Mouse (Mus musculus): ENCODE measurements around the gene Usp10. TPM values are rescaled to one million over a fixed set of nuclear protein-coding genes. Genes with fewer than 3 reads are reported as not detected.

The Usp10 gene
- total RNA-seq, 2 experiments from 2014 or later: 88.3 to 89.2 TPM

GRCm38 (mm10) chr8:119955333-119955732 is 45.2 kb downstream of the Usp10 start:
- DNase-seq (ENCODE audit: low spot score in 2 of 2): peak in 1 of 2 experiments; percentile 59

GRCm38 (mm10) chr8:119958076-119958475 is 47.9 kb downstream of the Usp10 start:
- DNase-seq (ENCODE audit: low spot score in 2 of 2): no peak

DNA sequence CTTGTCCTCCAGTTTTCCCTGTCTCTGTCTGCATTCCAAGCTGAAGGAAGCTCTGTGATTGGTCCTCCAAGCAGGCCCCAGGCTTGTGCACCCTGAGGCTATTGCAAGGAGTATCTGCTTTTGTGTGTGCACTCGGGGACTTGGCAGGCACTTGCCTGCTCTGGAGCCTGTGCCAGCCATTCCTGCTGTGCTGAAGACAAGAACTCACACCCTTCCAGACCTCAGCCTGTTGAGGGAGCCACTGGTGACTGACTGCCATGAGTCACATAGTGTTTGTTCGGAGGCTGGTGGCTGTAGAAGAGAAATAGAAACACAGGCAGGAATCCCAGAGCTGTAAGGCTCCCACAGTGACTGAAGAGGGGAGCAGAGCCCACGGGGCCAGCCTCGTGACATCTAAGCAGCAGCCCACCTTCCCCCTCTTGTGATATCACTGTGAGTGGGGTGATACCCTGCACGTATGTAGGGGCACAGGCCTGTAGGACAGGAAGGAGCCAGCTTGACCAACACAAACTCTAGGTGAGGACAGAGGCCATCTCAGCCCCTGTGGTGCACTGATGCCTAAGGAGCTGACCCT is 50.5 kb downstream of the Usp10 start:
- peak in 1 of 2 experiments; percentile 64 for DNase-seq (ENCODE audit: low spot score in 2 of 2)

- DNase-seq (ENCODE audit: low spot score in 2 of 2): no peak
Measured at GRCm38 (mm10) chr8:119964859-119965258, 54.7 kb downstream of the Usp10 start.

DNA sequence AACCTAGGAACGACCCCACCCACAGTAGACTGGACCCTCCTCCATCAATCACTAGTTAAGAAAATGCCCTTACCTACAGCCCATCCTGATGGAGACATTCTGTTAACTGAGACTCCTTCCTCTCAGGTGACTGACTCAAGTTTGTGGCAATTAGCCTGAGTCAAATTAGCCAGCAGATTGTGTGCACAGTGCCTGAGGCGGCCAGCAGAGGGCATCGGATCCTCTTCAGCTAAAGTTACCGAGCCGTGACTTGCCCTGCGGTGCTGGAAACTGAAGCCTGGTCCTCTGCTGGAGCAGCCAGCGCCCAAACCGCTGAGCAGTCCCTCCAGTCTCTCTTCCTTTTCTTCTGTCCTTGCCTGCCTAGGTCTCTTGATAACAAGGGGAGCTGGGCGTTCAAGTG is 57.3 kb downstream of the Usp10 start:
- DNase-seq (ENCODE audit: low spot score in 2 of 2): no peak

DNA sequence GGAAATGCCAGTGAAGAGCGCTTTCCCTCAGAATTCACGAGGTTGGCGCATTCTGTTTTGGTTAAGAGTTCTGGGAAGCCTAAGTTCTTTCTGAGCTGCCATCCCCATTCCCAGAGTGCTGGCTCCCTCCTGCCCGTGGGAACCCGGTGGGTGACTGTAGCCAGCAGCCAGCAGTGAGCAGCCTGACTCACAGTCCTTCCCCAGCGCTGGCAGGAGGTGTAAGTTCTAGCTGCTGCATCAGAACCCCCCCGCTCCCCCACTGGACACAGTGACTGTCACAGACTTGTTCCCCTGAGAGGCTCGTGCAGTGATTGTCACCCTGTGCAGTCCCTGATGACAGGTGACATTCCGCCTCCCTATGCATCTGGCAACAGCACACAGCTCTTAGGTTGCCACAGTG is 60.0 kb downstream of the Usp10 start:
- no peak for DNase-seq (ENCODE audit: low spot score in 2 of 2)

- DNase-seq (ENCODE audit: low spot score in 2 of 2): no peak
Measured at GRCm38 (mm10) chr8:119972558-119972957, 62.4 kb downstream of the Usp10 start.

GRCm38 (mm10) chr8:119978770-119979381 is 68.7 kb downstream of the Usp10 start:
- DNase-seq (ENCODE audit: low spot score in 2 of 2): no peak

DNA sequence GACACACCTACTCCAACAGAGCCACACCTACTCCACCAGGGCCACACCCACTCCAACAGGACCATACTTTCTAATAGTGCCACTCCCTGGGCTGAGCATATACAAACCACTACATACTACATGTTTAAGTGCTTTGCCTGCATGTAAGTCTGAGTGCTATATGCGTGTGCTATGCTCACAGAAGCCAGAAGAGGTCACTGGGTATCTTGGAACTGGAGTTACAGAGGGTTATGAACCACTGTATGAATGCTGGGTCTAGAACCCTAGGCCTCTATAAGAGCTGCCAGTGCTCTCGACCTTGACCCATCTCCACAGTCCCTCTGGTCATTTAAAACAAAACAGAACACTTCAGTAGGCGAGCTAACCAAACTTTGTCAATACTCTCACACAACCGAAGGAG is 71.1 kb downstream of the Usp10 start:
- no peak for DNase-seq (ENCODE audit: low spot score in 2 of 2)

GRCm38 (mm10) chr8:119984085-119984484 is 73.9 kb downstream of the Usp10 start:
- DNase-seq (ENCODE audit: low spot score in 2 of 2): no peak

DNA sequence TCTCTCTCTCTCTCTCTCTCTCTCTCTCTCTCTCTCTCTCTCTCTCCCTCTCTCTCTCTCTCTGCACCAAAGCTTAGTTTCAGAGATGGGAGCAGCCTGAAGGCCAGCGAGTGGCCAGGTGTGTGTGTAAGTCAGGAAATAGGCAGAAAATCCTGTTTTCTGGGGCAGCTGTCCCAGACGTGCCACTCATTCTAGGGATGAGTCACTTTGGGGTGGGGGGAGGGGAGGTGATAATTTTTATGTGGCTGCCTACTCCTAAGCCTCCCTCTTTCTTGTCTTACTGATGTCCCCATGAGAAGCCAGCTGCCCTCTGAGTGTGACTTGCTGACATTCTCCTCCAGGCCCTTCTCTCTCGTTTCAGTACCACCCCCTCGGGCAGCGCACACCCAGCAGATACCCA is 76.0 kb downstream of the Usp10 start:
- DNase-seq (ENCODE audit: low spot score in 2 of 2): no peak

DNA sequence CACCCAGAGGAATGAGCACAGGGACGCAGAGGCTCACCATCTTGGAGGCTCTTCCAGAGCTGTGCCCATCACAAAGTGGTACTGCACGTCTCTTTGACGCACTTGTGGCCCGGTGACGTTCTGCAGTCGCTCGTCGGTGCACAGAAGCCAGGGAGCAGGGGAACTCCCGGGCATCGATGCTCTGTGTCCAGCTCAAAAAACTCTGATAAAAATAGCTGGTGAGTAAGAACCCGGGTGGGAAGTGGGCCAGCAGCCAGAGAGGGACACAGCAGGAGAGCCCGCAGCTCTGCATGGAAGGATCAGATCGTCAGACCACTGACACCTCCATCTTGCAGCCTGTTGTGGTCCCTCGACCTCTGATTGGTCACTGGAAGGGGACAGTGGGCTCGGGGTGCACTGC is 77.9 kb downstream of the Usp10 start:
- no peak for DNase-seq (ENCODE audit: low spot score in 2 of 2)

- DNase-seq (ENCODE audit: low spot score in 2 of 2): peak; percentile 37 to 57
Measured at GRCm38 (mm10) chr8:119992249-119992648, 82.1 kb downstream of the Usp10 start, which contains the start of gene Crispld2. Gene Crispld2, plus strand, starts transcription at chr8:119992438.

- DNase-seq (ENCODE audit: low spot score in 2 of 2): no peak
Measured at GRCm38 (mm10) chr8:119994114-119994513, 84.0 kb downstream of the Usp10 start.

DNA sequence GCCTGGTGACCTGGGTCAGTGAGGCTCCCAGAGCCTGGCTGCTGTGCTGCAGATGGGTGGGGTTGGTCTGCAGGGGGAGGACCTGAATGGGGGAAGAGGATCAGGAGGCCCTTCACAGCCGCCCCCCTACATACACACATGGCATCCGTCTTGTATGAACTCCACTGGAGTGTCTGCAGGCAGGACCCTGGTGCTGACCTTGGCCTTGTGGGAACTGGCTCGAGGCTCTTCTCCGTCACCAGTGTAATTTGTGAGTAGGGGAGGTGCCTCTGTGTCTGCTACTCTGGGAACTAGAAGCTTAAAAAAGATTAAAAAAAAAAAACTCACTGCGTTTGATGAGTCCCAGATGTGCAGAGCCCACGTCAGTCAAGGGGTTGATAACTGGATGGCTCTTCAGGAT is 84.4 kb downstream of the Usp10 start:
- DNase-seq (ENCODE audit: low spot score in 2 of 2): no peak

DNA sequence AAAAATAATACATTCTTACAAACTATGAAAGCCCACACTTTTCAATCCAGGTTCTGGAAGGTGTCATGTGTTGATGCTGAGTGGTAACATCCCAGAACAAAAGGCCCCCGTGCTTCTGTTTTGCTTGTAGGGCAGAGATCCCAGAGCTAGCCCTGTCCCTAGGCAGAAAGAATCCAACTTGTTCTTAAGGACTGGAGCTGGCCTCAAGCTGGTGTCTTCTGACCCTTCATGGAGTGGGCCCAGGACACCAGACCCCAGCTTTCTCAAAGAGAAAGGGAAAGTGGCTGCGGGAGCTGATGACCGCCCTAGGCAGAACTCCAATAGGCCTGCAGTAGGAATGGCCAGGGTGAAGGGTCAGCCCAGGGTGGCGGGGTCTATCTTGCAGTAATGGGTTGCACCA is 87.1 kb downstream of the Usp10 start:
- DNase-seq (ENCODE audit: low spot score in 2 of 2): no peak

GRCm38 (mm10) chr8:120000461-120000860 is 90.3 kb downstream of the Usp10 start:
- no peak for DNase-seq (ENCODE audit: low spot score in 2 of 2)

DNA sequence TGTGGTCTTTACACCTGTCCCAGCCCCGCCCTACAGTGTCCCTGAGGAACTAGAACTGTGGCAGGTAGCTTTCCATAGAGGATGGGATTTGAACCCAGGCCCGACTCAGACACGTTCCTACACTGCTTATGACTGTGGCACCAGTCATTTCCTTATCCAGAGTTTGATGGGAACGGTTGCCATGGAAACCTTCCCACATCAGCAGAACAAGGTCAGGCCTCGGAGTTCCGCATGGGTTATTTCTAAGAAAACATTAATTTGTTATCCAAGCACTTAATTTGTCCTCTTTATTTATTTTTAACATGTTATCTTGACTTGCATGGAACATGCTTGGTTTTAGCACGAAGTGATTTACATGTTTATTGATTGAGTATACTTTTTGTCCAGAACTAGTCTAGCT is 91.6 kb downstream of the Usp10 start:
- DNase-seq (ENCODE audit: low spot score in 2 of 2): no peak

DNA sequence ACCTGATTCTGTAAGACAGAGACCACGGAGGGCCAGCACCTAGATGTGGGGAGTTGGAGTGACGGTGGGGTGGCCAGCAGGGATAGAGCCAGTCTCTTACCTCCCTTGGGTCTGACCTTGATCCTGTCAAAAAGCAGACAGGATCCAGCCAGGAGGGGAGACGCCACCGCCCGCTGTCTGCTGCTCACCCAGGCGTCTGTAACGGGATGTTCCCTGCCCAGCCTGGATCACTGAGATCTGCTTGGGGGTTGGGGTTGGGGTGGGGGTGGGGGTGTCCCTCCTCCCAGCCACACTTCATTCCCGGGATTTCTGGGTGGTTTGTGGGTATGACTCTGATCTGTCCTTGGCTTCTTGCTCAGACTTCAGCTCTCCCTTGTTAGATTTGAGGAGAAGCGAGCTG is 92.2 kb downstream of the Usp10 start:
- no peak for DNase-seq (ENCODE audit: low spot score in 2 of 2)

GRCm38 (mm10) chr8:120004154-120004702 is 94.1 kb downstream of the Usp10 start:
- DNase-seq (ENCODE audit: low spot score in 2 of 2): no peak

DNA sequence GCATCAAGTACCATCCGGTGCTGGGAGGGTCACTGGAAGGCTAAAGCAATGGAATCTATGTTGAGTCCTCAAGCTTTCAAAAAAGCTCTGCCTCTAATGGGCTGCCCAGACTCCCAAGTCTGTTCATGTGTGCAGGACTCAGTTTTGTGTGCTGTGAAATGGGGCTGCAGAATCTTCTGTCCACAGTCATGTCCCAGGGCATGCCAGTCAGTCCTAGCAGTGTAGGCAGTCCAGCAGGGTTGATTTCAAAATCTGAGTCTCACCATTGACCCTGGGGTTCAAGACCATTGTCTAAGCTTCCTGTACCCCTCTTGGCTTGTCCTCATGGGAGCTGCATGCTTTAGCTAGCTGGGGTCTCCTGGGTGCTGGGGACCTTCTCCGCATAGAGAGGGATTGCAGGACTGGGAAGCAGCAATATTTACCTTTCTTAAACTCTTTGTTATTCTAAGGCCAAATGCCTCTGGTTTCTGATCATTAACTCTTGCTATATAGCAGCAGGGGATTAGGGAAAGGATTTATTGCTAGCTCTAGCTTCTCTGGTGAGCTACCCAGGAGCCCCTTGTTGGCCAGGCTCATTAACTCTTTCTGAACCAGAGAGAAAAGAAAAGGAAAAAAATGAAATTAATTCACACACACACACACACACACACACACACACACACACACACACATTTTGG is 94.7 kb downstream of the Usp10 start:
- no peak for DNase-seq (ENCODE audit: low spot score in 2 of 2)

DNA sequence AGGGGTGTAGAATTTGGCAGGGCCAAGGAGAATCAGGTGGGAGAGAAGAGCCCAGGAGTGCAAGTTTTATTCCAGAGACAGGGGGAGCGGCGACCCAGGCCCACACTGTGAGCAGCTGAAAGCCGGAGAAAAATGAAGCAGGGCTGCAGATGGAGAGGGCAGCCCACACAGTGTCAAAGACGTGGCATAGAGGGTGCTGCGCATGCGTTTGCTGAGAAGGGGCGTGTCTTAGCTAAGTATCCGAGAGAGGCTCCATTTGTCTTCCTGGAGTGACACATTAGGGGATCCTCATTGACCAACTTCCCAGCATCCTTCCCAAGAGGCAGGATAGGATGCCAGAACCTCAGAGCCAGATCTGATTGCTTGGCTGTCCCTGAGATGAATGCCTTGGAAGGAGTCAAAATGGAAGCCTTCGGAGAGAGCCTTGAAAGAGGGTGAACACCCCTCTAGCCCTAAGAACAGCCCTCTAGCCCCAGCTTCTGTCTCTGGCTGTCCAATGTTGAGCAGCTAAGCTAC is 96.5 kb downstream of the Usp10 start:
- DNase-seq (ENCODE audit: low spot score in 2 of 2): no peak
